Mouse (Mus musculus) left cerebral cortex, adult 9 months (tissue): ENCODE measurements around the gene Rnpc3.
A peak's percentile ranks its signal among the peaks of the same experiment; 100 is the strongest.
"Not testable (repeated sequence)": the region's sequence is repeated elsewhere in the genome, so short reads cannot be mapped to it uniquely, and the experiment has no call there.

Experiments
- DNase-seq, 2 experiments: peaks; one replicate each; pipeline ENCODE4 v3.0.0; 2022; ENCODE audit warnings: low spot score in 2 of 2

Rnpc3 gene

DNA sequence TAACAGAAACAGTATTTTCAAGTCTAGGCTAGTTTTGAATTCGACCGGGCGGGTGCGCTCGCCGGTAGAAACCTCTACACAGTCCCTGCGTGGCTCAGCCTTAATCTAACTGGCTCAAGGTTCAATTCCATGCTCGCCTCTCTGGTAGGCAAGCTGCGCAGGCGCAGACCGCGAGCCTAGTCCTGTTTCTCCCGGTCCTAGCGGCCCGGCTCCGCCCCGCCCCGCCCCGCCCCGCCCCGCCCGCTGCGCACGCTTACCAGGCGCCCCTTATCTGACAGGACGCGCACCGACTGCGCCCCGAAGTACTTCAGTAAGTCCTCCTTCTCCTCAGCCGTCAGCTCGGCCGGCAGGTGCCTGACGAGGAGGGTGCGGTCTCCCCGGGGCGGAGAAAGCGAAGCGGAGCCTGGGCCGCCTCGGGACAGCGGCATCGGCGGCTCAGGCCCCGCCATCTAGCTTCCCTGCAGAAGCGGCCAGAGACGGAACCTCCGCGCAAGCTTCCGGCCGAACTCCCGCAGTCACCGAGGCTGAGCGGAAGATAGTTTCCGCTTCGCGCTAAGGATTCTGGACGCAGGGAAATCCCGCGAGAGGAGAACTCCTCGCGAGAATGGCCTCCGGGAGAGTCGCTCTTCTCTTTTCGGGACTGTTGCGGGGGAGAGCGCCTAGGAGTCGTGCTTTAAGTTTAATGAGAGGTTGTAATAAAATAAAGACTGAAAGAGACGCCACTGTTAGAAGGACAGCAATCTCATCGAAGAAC is at the start of gene Rnpc3:
Gene Rnpc3 (minus strand): TSS at position 544 of the 754 bp plus-strand sequence.
- peak; percentile 76 to 95 for DNase-seq

GRCm38 (mm10) chr3:113656940-113657339 is 27.0 kb upstream of the Rnpc3 start:
- DNase-seq: no peak

- no peak for DNase-seq
Measured at GRCm38 (mm10) chr3:113654335-113654734, 24.4 kb upstream of the Rnpc3 start.

DNA sequence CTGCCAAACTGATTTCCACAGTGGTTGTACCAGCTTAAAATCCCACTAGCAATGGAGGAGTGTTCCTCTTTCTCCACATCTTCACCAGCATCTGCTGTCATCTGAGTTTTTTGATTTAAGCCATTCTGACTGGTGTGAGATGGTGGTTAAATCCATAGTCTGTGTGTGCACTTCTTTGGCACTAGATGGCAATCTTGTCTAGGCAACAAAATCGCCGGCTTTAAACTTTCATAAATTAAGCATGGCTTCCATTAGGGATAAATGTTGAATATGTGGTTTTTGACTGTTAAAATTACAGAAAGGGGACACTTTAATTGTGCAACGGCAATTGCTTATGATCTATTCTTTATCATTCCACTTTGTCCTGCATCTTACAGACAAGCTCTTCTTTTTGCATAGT is 21.4 kb upstream of the Rnpc3 start:
- DNase-seq: not testable (repeated sequence)

GRCm38 (mm10) chr3:113639545-113639944 is 9.6 kb upstream of the Rnpc3 start:
- DNase-seq: no peak

- DNase-seq: no peak
Measured at GRCm38 (mm10) chr3:113634220-113634619, 4.3 kb upstream of the Rnpc3 start.

DNA sequence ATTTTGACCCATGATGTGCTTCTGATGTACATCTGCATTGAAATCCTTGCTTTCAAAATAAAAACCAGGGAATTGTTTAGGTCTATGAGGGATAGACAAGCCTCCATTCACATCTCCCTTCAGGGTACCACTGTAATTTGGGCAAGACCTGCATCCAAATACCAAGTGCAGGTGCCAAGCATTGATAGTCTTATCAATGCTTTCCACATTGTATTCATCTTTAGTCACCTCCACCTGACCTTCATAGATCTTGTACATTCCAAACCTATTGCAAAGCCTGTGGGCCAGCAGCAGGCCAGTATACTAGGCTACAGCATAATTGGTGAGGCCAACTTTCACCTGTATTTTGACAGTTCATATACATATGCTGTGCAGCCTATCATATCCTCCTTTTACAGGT is 1.7 kb upstream of the Rnpc3 start:
- DNase-seq: no peak

DNA sequence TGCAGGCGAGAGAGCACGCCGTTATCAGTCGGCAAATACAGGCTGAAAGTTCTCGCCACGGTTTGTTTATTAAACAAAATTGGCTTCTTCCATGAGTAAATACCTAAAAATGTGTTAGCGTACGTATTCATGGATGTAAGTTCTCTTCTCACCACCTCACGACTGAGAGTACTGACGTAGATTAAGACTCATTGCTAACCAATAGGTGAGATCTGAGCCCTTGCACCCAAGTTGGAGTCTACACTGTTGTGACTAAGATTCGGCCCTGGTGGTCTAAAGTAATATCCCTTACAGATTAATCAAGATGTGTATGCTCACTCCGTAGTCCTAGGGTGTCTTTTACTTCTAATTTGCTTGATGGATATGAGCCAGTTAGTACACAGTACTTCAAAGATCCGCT is 615 bp upstream of the Rnpc3 start:
- no peak for DNase-seq

DNA sequence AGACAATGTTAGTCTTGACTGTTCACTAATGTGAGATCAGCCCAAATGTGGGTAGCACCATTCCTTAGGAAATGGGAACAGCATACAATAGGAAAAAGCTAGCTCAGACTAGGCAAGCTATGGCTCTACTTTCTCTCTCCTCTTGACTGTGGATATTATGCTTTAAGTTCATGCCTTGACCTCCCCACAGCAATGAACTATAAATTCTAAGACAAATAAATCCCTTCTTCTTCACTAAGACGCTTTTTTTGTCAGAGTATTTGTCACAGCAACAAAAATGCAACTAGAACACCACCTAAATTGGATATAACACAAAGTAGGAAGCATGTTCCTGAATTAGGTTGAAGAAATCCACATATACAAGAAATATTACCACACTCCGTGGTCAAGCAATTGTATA is 23.4 kb downstream of the Rnpc3 start, which contains the start of gene Amy1:
Gene Amy1 (minus strand): TSS at position 101 of the 400 bp plus-strand sequence.
- DNase-seq: no peak

- DNase-seq: no peak
Measured at GRCm38 (mm10) chr3:113590844-113591243, 39.1 kb downstream of the Rnpc3 start.

- DNase-seq: no peak
Measured at GRCm38 (mm10) chr3:113574578-113574977, 55.4 kb downstream of the Rnpc3 start.

GRCm38 (mm10) chr3:113574138-113574537 is 55.8 kb downstream of the Rnpc3 start:
- DNase-seq: no peak

DNA sequence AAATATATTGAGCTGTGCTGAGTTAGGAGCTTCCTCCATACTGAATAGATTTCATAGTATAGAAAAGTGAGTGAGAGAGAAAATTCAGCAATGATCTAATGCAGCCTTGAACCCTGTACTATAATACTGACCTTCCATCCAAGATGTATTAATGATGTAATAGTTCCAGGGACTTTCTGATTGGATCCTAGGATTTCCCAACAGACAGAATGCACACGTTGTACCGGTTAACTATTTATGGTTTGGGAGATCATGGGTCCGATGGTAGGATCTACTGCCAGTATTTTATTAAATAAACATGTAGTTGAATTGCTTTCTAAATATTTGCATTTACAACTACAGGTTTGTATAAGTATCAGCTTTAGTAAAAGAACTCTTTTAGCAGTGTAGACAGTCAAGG is 57.8 kb downstream of the Rnpc3 start:
- no peak for DNase-seq
